Mouse (Mus musculus) cerebellum, postnatal 36 days (tissue): Measurements from ENCODE around the gene Vti1b.
A peak's percentile ranks its signal among the peaks of the same experiment; 100 is the strongest.

ENCODE experiments used
- DNase-seq, 2 experiments: peaks; one replicate each; pipeline ENCODE4 v3.0.0; 2021 to 2022; ENCODE audit warnings: mixed read lengths in 2 of 2

The Vti1b gene

DNA sequence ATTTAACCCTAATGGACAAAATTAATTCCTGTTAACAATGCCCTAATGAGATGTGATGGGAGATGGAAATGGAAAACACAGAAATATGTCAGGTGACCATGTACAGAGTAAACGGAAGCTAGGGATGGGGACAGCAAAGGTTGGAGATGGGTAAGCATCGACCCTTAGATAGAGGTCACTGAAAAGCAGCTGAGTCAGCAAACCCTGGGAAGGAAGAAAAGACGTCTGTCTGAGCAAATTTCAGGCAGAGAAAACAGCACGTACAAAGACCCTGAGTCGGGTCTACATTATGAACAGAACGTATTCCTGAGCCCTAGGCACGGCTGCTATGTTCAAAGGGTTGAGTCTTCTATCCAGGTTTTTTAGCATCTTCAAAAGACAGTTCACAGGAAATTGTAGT lies 35.5 kb downstream of the Vti1b start:
- no peak for DNase-seq

DNA sequence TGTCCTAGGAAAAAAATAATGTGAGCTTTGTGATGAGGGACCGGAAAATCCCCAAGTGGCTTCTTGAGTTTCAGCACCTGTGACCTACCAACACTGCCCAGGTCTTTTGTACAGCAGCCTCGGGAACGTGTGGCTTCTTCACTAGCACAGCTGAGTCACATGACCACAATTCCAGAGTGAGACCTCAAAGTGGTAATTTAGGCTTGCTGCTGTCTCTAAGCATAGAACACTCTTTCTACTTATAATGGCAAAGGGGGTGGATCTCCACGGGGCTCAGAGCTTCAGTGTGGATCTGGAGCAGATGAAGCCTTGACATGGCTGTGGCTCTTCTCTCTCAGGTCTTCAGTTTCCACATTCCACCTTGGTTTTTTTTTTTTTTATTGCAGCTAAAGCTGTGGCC lies 37.4 kb downstream of the Vti1b start:
- no peak for DNase-seq

DNA sequence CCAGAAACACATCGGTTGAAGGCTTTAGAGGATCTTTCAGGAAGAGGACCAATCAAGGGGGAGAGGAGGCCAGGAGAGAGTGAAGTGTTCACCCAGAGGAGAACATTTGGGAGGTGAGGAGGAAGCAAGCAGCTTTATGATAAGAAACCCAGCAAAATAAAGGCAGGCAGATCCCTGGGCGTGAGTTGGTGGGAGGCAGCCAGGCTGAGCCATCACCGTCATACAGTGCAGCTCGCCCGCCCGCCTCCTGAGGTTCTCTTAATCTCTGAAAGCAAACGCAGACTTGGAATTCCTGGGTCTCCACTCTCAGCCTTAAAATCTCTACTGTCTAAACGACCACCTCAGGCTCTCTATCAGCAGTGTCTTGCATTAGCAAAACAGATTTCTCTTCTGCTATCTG lies 37.8 kb downstream of the Vti1b start:
- no peak for DNase-seq

DNA sequence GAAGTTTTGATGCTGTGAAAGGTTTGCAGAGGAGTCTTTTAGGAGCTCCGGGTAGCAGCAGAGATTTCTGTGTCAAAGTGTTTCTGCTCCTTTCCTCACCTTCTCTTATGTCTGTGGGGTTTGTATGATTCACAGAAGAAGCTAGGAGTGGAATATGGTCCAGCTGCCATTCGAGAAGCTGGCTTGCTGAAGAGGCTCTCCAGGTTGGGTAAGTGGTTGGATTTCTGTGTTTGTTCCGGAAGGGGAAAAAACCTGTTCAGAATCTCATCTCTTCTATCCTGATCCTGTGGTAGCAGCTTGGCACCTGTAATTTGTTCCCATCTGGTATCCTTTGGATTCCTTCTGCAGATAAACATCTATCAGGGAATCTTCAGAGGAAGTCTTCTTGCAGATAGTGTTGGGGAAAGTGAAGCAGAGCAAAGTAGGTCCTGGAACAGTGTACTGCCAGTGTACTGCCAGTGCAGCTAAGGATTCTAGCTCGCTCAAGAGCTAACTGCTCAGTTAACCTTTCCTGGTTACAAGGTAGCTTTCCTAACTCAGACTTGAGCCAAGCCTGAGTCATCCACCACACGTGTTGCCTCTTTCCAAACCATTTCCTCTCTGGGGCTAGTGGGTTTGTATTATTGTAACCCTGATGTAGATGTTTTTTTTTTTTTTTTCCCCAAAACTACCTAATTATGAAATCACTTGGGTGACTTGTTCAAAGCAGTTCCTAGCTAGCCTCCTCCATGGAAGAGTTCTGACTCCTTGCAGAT lies 40.6 kb downstream of the Vti1b start:
- DNase-seq = peak in 1 of 2 experiments; percentile 5

DNA sequence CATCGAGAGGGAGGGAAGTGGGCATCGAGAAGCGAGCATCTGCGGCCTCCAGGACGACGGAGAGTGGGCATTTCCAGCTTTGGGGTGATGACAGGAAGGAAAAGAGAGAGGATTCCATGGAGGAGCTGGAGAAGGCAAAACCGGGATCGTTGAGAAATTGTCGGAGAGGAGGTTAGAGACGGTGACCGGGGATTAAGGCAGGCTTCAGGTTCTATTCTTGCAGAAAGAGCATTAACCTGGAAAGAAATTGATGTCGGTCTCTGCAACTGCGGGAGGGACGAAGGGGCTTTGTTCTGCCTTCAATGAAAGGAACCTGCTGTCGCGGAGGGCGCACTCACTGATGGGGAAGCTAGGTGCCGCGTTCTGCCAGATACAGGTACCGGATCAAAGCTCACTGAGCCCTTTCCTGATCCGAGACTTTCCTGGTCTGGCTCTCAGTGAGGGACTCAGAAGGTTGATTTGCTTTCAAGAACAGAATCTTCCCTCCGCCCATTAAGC lies 41.2 kb downstream of the Vti1b start:
- DNase-seq = peak in 1 of 2 experiments; percentile 15

DNA sequence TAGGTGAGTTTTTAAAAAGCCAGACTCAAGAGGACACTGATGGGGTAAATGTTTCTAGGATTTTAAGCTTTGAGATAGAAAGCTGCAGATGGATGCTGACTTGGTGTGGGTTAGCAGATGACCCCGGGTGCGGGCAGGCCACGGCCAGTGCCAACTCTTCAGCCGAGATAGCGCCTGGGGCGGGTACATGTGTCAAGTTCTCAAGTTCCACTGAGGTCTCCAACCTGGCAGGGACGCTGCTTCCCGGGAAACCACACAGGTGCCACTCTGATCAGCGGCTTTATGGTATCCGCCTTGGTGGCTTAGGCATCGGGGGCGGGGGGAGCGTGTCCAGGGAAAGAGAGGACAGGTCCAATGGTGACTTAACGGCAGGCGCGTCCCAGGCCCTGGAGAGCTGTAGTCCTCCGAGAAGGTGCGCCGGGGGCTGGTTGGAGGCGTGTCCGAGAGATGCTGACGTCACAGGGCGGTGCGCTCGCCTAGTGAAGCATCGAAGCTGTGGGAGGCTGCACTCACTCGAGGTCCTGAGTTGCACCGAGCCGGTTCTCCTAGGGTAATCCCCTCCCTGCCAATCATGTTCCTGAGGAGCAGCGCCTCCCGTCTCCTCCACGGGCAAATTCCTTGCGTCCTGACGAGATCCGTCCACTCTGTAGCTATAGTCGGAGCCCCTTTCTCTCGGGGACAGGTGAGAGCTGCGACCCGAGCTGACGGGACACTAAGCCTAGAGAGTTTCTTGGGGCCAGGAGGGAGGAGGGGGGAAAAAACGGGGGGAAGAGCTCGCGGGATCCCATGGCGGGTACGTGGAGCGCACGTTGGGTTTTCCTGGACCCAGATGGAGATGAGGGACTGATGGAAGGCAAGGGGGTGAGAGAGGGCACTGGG lies 41.9 kb downstream of the Vti1b start, which contains the start of gene Arg2:
Arg2 (plus strand) TSS at position 479 of the 879 bp plus-strand sequence.
- peak; percentile 77 to 80 for DNase-seq

DNA sequence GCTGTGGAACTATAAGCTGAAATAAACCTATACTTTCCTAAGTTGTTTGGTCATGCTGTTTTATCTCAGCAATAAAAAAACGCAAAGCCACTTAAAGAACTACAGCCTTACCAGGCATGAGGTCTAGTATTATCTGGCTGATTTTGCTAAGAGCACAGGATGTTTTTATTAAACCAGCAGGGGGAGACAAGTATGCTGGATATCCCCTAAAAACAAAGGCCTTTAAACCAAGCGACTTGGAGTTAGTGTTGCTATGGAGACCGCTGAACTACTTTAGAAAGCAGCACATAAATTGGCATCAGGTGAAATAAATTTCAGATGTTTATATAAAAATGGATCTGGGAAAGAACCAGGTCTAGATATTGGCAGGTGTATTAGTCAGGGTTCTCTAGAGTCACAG lies 49.6 kb downstream of the Vti1b start:
- no peak for DNase-seq

DNA sequence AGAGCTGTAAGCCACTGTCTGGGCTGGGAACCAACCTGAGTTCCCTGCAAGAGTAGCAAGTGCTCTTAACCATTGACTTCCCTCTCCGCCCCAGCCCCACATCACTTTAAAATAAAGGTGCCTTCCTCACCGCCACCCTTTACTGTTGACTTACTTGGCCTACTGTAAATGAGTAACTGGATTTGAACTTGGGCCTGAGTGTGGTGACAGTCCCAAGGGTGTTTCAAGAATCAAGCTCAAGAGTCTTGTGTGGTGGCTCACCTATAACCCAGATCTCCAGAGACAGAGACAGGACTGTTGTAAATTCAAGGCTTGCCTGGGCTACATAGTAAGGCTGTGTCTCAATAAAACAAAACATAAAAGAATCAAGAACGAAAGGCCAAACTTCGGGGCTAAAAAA lies 53.5 kb downstream of the Vti1b start:
- no peak for DNase-seq
